Mouse (Mus musculus) urinary bladder, postnatal 4 days (tissue): ENCODE results near the gene Atf7ip2.
A peak's percentile ranks its signal among the peaks of the same experiment; 100 is the strongest.
"Not testable (repeated sequence)": the region's sequence is repeated elsewhere in the genome, so short reads cannot be mapped to it uniquely, and the experiment has no call there.

Experiments
- DNase-seq, 2 experiments: peaks; one replicate each; pipeline ENCODE4 v3.0.0; 2021 to 2022; ENCODE audit warnings: low spot score in 2 of 2

Atf7ip2 gene

GRCm38 (mm10) chr16:10192679-10193506 lies at the start of gene Atf7ip2:
TSS of gene Atf7ip2 (plus strand) at chr16:10192712.
- DNase-seq, result peak; percentile 82 to 91

GRCm38 (mm10) chr16:10143166-10143565 lies 49.3 kb upstream of the Atf7ip2 start:
- no peak for DNase-seq

- no peak for DNase-seq
Measured at GRCm38 (mm10) chr16:10147401-10147800, 45.1 kb upstream of the Atf7ip2 start.

GRCm38 (mm10) chr16:10169123-10169905 lies 23.2 kb upstream of the Atf7ip2 start:
- DNase-seq, result no peak

GRCm38 (mm10) chr16:10170005-10170404 lies 22.5 kb upstream of the Atf7ip2 start, which contains the start of gene Rpl39l:
TSS of gene Rpl39l (plus strand) at chr16:10170226.
- no peak for DNase-seq

GRCm38 (mm10) chr16:10171276-10171675 lies 21.2 kb upstream of the Atf7ip2 start:
- no peak for DNase-seq

GRCm38 (mm10) chr16:10172179-10172820 lies 20.2 kb upstream of the Atf7ip2 start:
- DNase-seq, result no peak

- DNase-seq, result not testable (repeated sequence)
Measured at GRCm38 (mm10) chr16:10187461-10187860, 5.1 kb upstream of the Atf7ip2 start.

GRCm38 (mm10) chr16:10208777-10209176 lies 16.3 kb downstream of the Atf7ip2 start:
- DNase-seq, result no peak

- DNase-seq, result not testable (repeated sequence)
Measured at GRCm38 (mm10) chr16:10216366-10216765, 23.9 kb downstream of the Atf7ip2 start.

GRCm38 (mm10) chr16:10217020-10217419 lies 24.5 kb downstream of the Atf7ip2 start:
- DNase-seq, result not testable (repeated sequence)

GRCm38 (mm10) chr16:10227361-10227760 lies 34.8 kb downstream of the Atf7ip2 start:
- no peak for DNase-seq

GRCm38 (mm10) chr16:10236601-10237000 lies 44.1 kb downstream of the Atf7ip2 start:
- no peak for DNase-seq

- no peak for DNase-seq
Measured at GRCm38 (mm10) chr16:10253993-10254392, 61.5 kb downstream of the Atf7ip2 start.

- DNase-seq, result no peak
Measured at GRCm38 (mm10) chr16:10272256-10272655, 79.7 kb downstream of the Atf7ip2 start.

GRCm38 (mm10) chr16:10274465-10274864 lies 82.0 kb downstream of the Atf7ip2 start:
- DNase-seq, result no peak

GRCm38 (mm10) chr16:10276778-10277177 lies 84.3 kb downstream of the Atf7ip2 start:
- DNase-seq, result not testable (repeated sequence)

- peak; percentile 63 to 81 for DNase-seq
Measured at GRCm38 (mm10) chr16:10280286-10280951, 87.9 kb downstream of the Atf7ip2 start.

- DNase-seq, result no peak
Measured at GRCm38 (mm10) chr16:10281890-10282289, 89.4 kb downstream of the Atf7ip2 start.

GRCm38 (mm10) chr16:10286513-10287268 lies 94.2 kb downstream of the Atf7ip2 start:
- no peak for DNase-seq

- DNase-seq, result no peak
Measured at GRCm38 (mm10) chr16:10288115-10288514, 95.6 kb downstream of the Atf7ip2 start.
